Mouse (Mus musculus) G1E (cell line): ENCODE measurements around the gene Calm4. TPM values are rescaled to one million over a fixed set of nuclear protein-coding genes. Genes with fewer than 3 reads are reported as not detected.
"Not testable (repeated sequence)": the region's sequence is repeated elsewhere in the genome, so short reads cannot be mapped to it uniquely, and the experiment has no call there.

Experiments
- ATAC-seq: 2 replicates; pipeline ENCODE4 v1.8.0; 2016; ENCODE audit warnings: mild to moderate bottlenecking; ENCODE audit not compliant: insufficient number of reproducible peaks, poor library complexity, low FRiP score, severe bottlenecking; ENCODE audit errors: extremely low read depth
- DNase-seq: peaks from one replicate; pipeline ENCODE4 v3.0.0; 2012; ENCODE audit warnings: low spot score
- H3K27me3 ChIP-seq: 2 replicates; pipeline ENCODE4 v1.6.1; 2012; ENCODE audit warnings: mild to moderate bottlenecking, low read length, inconsistent platforms; ENCODE audit not compliant: insufficient read depth
- H3K36me3 ChIP-seq: replicated peaks from 2 replicates; pipeline ENCODE3; 2012; ENCODE audit warnings: mild to moderate bottlenecking, inconsistent platforms
- H3K4me1 ChIP-seq: 2 replicates; pipeline ENCODE4 v1.6.1; 2012; ENCODE audit warnings: low read depth, low read length, inconsistent platforms, mixed read lengths; ENCODE audit not compliant: insufficient read depth
- H3K4me3 ChIP-seq: 2 replicates; pipeline ENCODE4 v1.5.1; 2012; ENCODE audit warnings: low read depth, mild to moderate bottlenecking, inconsistent platforms, low read length, moderate library complexity, mixed read lengths
- H3K9me3 ChIP-seq: replicated peaks from 2 replicates; pipeline ENCODE4 v1.6.1; 2012; ENCODE audit warnings: inconsistent platforms
- CTCF ChIP-seq: IDR thresholded peaks from 2 replicates; pipeline ENCODE4 v1.5.1; 2012; ENCODE audit warnings: low read depth, low read length, inconsistent platforms, mixed read lengths
- GATA1 ChIP-seq: IDR thresholded peaks from 2 replicates; pipeline ENCODE4 v1.6.1; 2012; ENCODE audit warnings: borderline replicate concordance, low read length, inconsistent platforms, mixed read lengths
- GATA2 ChIP-seq: IDR thresholded peaks from 2 replicates; pipeline ENCODE4 v1.6.1; 2012; ENCODE audit warnings: low read depth, low read length, inconsistent platforms, borderline replicate concordance
- POLR2AphosphoS5 ChIP-seq: IDR thresholded peaks from 2 replicates; pipeline ENCODE4 v1.6.1; 2012; ENCODE audit warnings: low read depth, low read length, inconsistent platforms; ENCODE audit not compliant: insufficient replicate concordance
- TAL1 ChIP-seq: conservative IDR thresholded peaks from 2 replicates; pipeline ENCODE4 v1.6.1; 2012; ENCODE audit warnings: low read depth, low read length, inconsistent platforms, mixed read lengths
- polyA plus RNA-seq: library from polyadenylated mRNA; stranded (reverse); fragments of >175 nt; gene quantifications from 2 replicates; pipeline ENCODE4 v1.2.3, GENCODE M21; 2012
- total RNA-seq, 2 experiments: library from RNA; stranded (forward) in 1 of 2; stranded (reverse) in 1 of 2; fragments of 200-1000 nt in 1 of 2; fragments of >200 nt in 1 of 2; fragmentation: Nextera tagmentation in 1 of 2; gene quantifications; 2 replicates each; pipeline ENCODE4 v1.2.3; 2014 to 2017

The Calm4 gene
- total and polyA plus RNA-seq, 3 experiments: not detected

GRCm38 (mm10) chr13:3825726-3826125 is 11.8 kb upstream of the Calm4 start:
- Histone ChIP-seq H3K36me3 (no peaks in the 10 kb centered on the region), H3K27me3 (0 out of 2 replicates have a peak, but pooled peaks cover 2% of the 10 kb centered on the region), H3K4me3 (no peak overlapping the region), H3K9me3 (no peaks in the 10 kb centered on the region), H3K4me1 (no peaks in the 10 kb centered on the region)
- no peak for DNase-seq
- TF ChIP-seq POLR2AphosphoS5 (no peak), GATA1 (no peak), TAL1 (no peak), CTCF (no peak), GATA2 (no peak)
- no peak for ATAC-seq

- Histone ChIP-seq H3K4me3 (no peak overlapping the region), H3K9me3 (no peaks in the 10 kb centered on the region), H3K4me1 (no peaks in the 10 kb centered on the region), H3K36me3 (no peaks in the 10 kb centered on the region), H3K27me3 (no peaks in the 10 kb centered on the region)
- no peak for TF ChIP-seq CTCF
- no peak for TF ChIP-seq GATA2
- TF ChIP-seq POLR2AphosphoS5: no peak
- no peak for TF ChIP-seq GATA1
- TF ChIP-seq TAL1: no peak
- ATAC-seq (no peak), DNase-seq (no peak)
Measured at GRCm38 (mm10) chr13:3831546-3831945, 6.0 kb upstream of the Calm4 start.

- no peak for DNase-seq
- Histone ChIP-seq H3K36me3 (no peaks in the 10 kb centered on the region), H3K4me1 (no peaks in the 10 kb centered on the region), H3K4me3 (no peak overlapping the region), H3K9me3 (no peaks in the 10 kb centered on the region), H3K27me3 (no peaks in the 10 kb centered on the region)
- TF ChIP-seq GATA1: no peak
- no peak for ATAC-seq
Measured at GRCm38 (mm10) chr13:3831994-3832393, 5.6 kb upstream of the Calm4 start.

DNA sequence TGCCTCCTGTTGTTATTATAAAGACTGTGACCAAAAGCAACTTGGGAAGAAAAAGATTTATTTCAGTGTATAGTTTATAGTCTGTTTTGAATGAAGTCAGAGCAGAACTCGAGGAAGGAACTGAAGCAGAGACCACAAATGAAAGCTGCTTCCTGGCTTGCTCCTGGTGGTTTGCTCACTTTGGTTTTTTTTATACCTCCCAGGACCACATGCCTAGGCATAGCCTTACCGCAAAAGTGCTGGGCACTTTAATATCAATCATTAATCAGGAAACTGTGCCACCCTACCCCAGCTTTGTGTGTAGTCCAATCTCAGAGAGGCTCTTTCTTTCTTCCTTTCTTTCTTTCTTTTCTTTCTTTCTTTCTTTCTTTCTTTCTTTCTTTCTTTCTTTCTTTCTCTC is 5.1 kb upstream of the Calm4 start:
- Histone ChIP-seq H3K4me3 (no peak overlapping the region), H3K4me1 (no peaks in the 10 kb centered on the region), H3K9me3 (no peaks in the 10 kb centered on the region), H3K36me3 (no peaks in the 10 kb centered on the region), H3K27me3 (no peaks in the 10 kb centered on the region)
- no peak for ATAC-seq
- no peak for TF ChIP-seq GATA1
- TF ChIP-seq GATA2: no peak
- no peak for TF ChIP-seq POLR2AphosphoS5
- no peak for TF ChIP-seq TAL1
- TF ChIP-seq CTCF: no peak
- DNase-seq: no peak

DNA sequence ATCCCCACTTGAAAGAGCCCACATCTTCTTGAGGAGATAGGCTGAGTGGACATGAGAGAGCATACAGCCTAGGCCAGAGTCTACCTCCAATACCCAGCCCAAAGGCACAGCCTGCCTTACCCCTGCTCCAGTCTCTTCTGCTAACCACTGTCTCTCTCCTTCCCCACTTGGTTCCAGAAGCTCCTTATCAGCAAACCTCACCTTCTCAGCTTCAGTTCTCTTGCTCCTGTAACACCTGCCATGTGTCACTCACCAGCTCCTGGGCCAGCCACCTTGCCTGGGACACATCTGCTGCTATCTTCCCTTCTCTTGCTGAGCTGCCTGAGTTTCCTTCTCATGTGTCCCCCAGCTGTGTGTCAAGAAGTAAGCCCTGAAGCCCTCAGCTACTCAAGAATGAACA is 3.9 kb upstream of the Calm4 start:
- not testable (repeated sequence) for H3K27me3 ChIP-seq, H3K4me1 ChIP-seq, H3K9me3 ChIP-seq, DNase-seq, ATAC-seq, H3K36me3 ChIP-seq, H3K4me3 ChIP-seq

DNA sequence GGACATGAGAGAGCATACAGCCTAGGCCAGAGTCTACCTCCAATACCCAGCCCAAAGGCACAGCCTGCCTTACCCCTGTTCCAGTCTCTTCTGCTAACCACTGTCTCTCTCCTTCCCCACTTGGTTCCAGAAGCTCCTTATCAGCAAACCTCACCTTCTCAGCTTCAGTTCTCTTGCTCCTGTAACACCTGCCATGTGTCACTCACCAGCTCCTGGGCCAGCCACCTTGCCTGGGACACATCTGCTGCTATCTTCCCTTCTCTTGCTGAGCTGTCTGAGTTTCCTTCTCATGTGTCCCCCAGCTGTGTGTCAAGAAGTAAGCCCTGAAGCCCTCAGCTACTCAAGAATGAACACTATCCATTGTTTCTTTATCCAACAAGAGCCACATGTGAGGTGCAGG is 3.1 kb downstream of the Calm4 start:
- not testable (repeated sequence) for H3K4me1 ChIP-seq, H3K27me3 ChIP-seq, ATAC-seq, H3K36me3 ChIP-seq, DNase-seq, H3K4me3 ChIP-seq, H3K9me3 ChIP-seq

GRCm38 (mm10) chr13:3850330-3850729 is 12.8 kb downstream of the Calm4 start:
- no peak for TF ChIP-seq TAL1
- TF ChIP-seq POLR2AphosphoS5: no peak
- TF ChIP-seq GATA1: no peak
- TF ChIP-seq CTCF: no peak
- TF ChIP-seq GATA2: no peak
- ATAC-seq (no peak), DNase-seq (no peak)
- no peaks in the 10 kb centered on the region for H3K9me3 ChIP-seq
- no peaks in the 10 kb centered on the region for H3K4me1 ChIP-seq
- 0 out of 2 replicates have a peak, but pooled peaks cover 2% of the 10 kb centered on the region for H3K27me3 ChIP-seq
- no peaks in the 10 kb centered on the region for H3K36me3 ChIP-seq
- H3K4me3 ChIP-seq: no peak overlapping the region

GRCm38 (mm10) chr13:3853648-3854333 is 16.2 kb downstream of the Calm4 start, which contains the start of gene Calm5:
Gene Calm5, plus strand, starts transcription at chr13:3854173.
- not testable (repeated sequence) for ATAC-seq

More at GRCm38 (mm10) chr13:3853648-3854333, 16.2 kb downstream of the Calm4 start, which contains the start of gene Calm5:
- not testable (repeated sequence) for H3K27me3 ChIP-seq, H3K36me3 ChIP-seq, DNase-seq, H3K4me3 ChIP-seq, H3K4me1 ChIP-seq, H3K9me3 ChIP-seq
